Mouse (Mus musculus) cerebellum, postnatal 36 days (tissue): ENCODE data around the gene Gm7138.

Experiments used
- DNase-seq, 2 experiments: peaks; one replicate each; pipeline ENCODE4 v3.0.0; 2021 to 2022; ENCODE audit warnings: mixed read lengths in 2 of 2

Gene Gm7138

GRCm38 (mm10) chr10:77741924-77742688 lies 34.6 kb downstream of the Gm7138 start, which contains the start of gene Gm18596:
Gene Gm18596 (minus strand): TSS chr10:77742638.
- DNase-seq: peak in 1 of 2 experiments; percentile 8

GRCm38 (mm10) chr10:77738929-77739328 lies 37.8 kb downstream of the Gm7138 start:
- DNase-seq: no peak

GRCm38 (mm10) chr10:77735928-77736327 lies 40.8 kb downstream of the Gm7138 start:
- DNase-seq: no peak

- DNase-seq: no peak
Measured at GRCm38 (mm10) chr10:77729241-77729640, 47.5 kb downstream of the Gm7138 start.

- DNase-seq: no peak
Measured at GRCm38 (mm10) chr10:77728280-77728679, 48.5 kb downstream of the Gm7138 start.
